Mouse (Mus musculus) spleen, postnatal 4 days (tissue): Measurements from ENCODE around the gene Slc5a10.
A peak's percentile ranks its signal among the peaks of the same experiment; 100 is the strongest.

Experiments used
- DNase-seq, 2 experiments: peaks; one replicate each; pipeline ENCODE4 v3.0.0; 2022; ENCODE audit warnings: low spot score in 2 of 2

The Slc5a10 gene

GRCm38 (mm10) chr11:61669492-61670490 is 50.8 kb downstream of the Slc5a10 start:
- no peak for DNase-seq

GRCm38 (mm10) chr11:61667782-61668181 is 52.8 kb downstream of the Slc5a10 start:
- no peak for DNase-seq

- no peak for DNase-seq
Measured at GRCm38 (mm10) chr11:61667248-61667647, 53.4 kb downstream of the Slc5a10 start.

DNA sequence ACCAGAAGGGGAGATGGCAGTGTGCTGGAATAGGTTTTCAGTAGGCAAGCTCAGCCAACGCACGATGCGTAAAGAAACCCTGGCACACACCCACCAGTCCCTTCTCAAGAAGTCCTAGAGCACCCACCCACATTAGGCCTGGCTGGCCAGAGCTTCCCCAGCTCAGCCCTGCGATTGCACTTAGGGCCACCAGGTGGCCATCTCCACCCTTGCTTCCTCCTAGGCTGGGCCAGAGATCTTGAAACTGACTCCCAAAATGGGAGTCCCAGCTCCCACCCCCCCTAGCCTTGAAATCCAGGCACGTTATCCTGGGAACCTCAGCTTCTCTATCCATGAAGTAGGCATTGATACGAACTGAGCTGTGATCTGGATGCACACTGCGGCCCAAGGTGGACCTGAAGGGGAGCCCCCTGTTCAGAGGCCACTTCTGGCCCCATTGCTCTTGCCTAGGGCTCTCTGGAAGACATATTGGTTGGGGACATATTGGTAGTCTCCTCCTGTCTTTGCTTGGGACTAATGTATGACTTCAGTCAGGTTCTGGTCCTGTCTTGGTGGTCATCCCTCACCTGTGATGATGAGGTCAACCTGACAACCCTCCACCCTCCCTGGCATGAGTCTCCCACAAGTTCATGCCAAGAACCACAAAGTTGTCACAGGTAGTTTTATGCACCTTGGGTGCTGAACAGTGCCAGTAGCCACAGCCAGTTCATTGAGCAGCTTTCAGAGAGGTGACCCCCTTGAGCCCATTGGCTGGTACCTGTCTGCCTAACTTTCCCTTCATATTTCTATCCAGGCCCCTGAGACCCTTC is 54.4 kb downstream of the Slc5a10 start:
- DNase-seq, result no peak

DNA sequence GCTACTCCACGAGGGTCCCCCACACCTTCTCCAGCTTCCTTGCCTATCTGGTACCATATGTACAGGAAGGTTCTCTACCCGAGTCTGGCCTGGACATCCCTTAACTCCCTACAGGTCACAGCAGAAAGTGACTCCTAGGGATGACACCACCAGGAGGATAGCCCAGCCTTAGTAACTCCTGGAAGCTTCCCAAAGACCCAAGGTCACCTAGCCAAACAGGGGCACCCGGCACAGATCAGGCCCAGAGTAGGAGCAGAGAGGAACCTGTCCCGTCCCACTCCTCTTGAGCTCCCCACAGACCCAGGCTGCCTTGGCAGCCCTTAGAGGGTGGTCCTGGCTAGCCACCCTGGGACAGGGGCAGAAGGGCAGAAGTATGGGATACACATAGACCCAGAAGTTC is 55.2 kb downstream of the Slc5a10 start:
- no peak for DNase-seq

DNA sequence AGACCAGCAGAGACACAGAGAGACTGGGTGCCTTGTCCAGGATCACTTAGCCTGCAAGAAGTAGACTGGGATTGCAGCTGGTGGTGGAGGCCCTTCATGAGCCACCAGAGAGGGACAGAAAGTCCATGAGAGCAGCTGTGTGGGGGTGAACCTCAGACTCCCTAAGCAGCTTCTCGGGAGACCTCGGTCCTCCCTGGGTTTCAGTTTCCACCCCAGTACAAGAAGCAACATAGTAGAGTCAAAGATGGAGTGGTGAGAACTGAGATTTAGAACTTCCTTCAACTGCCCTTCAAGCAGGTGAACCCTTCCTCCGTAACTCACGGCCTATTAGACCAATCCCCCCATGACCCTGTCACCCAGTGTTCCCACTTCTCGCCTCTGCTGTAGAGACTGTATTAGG is 58.4 kb downstream of the Slc5a10 start:
- no peak for DNase-seq

DNA sequence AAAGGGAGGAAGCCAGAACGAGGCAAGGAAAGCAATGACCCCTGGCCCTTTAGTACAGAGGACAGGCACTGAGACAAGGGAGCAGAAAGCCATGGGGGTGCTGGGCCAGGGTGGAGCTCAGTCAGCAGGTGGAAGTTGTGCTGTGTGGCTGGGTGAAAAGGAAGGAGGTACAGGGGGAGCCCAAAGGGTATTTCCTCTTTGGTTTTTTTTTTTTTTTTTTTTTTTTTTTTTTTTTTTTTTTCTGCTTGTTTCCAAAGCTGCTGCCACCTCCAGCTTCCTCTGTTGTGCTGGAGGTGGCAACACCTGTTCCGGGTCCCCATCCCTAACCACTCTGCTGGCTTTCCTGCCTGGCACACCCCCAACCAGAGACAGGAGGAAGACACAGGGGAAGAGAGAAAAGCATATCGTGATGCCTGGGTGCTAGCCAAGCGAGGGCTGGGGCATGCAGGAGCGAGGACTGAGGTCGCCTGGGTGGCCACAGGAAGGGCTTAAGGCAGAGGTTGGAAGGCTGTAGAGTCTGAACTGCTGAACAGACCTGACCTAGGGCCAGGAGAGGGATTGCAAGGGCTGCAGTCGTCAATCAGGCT is 59.7 kb downstream of the Slc5a10 start:
- peak in 1 of 2 experiments; percentile 37 for DNase-seq

GRCm38 (mm10) chr11:61660001-61660400 is 60.6 kb downstream of the Slc5a10 start:
- no peak for DNase-seq

- DNase-seq, result no peak
Measured at GRCm38 (mm10) chr11:61659011-61659858, 61.4 kb downstream of the Slc5a10 start.

GRCm38 (mm10) chr11:61658360-61658922 is 62.2 kb downstream of the Slc5a10 start:
- DNase-seq, result no peak

DNA sequence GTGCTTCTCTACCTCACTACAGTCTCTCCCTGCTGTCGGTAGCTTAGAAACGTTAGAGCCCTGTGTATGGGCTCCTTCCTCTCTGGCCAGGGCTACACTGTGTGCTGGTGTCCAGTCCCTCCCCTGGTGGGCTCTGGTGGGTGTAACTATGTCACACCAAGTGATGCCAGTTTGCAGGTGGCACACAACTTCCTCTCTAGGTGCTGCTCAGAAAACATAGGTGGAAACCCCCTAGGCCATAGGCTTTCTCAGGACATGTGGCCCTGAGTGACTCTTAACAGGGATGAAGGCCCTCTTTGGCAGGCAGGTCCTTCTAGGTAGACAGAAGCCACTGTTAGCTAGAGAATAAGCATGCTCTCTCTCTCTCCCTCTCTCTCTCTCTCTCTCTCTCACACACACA is 63.2 kb downstream of the Slc5a10 start:
- DNase-seq, result no peak

DNA sequence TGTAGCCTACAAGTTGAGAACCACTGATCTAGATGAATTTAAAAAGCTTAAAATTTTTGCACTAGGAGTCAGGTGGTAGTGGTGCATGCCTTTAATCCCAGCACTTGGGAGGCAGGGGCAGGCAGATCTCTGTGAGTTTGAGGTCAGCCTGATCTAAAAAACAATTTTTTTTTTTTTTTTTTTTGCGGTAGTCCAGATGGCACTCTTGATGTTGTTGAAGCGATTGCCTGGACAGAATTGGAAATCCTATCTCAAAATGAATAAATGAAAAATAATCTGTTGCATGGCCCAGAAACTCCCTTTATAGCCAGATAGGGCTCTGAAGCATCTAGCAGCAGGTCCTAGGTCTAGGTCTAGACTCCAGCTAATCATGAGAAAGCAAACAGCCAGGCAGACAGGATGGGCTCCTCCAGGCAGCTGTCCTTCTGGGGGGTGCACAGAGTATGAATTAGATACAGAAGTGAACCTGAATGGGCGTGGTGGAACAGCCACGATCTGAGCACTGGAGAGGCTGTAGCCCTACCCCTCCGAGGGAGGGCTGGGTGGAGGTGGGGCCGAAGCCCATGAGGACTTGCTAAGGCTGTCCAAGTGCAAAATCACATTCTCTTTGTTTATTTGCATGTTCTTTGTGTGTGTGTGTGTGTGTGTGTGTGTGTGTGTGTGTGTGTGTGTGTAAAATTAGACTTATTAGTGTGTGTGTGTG is 64.3 kb downstream of the Slc5a10 start:
- no peak for DNase-seq

- no peak for DNase-seq
Measured at GRCm38 (mm10) chr11:61655649-61656048, 65.0 kb downstream of the Slc5a10 start.

DNA sequence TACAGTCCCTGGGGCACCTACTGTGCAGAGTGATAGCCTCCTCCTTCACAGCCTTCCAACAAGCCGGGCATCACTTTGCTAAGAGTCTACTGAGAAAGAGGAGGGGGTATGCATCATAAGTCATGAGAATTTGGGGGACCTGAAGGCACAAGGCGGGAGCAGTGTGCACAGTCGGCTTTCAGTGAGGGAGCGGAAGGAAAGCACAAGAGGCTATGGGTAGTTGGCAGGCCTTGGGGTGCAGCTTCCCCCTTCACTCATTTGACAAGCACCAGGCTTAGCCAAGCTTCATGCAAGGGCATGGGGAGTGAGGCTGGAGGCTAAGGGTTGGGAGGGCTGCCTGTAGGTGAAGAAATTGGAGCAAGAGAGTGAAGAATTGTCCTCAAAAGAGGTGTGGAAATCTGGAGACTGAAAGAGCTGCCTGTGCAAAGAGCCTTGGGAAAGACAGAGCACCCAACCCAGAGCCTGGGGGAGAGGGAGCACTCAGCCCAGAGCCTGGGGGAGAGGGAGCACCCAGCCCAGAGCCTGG is 65.8 kb downstream of the Slc5a10 start:
- DNase-seq, result no peak

GRCm38 (mm10) chr11:61653568-61653967 is 67.1 kb downstream of the Slc5a10 start:
- no peak for DNase-seq

DNA sequence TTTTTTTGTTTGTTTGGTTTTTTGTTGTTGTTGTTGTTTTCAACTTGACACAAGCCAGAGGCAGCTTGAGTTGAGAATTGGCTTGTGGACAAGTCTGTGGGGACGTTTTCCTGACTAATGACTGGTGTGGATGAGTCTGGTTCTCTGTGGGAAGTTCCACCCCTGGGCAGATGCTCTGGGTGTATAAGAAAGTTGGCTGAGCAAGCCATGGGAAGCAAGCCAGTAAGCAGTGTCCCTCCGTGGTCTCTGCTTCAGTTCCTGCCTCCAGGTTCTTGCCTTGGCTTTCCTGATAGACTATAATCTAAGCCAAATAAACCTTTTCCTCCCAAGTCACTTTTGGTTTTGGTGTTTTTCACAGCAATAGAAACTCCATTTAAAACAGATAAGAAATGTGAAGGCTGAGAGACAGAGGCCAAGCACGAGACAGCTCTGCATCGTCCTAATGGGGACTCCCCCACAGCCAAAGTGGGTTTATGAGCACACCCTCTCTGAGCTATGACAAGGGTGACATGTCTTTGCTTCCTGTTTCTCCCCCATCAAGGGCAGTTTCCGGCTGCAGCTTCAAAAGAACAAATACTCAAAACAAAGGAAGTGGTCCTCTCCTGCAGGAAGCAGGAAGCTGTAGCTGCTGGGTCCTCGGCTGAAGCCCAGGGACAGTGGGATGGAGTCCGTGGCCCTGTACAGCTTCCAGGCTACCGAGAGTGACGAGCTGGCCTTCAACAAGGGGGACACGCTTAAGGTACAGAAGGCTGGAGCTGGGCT is 67.8 kb downstream of the Slc5a10 start, which contains the start of gene Grap:
Gene Grap, plus strand, starts transcription at position 580 of the 762 bp plus-strand sequence.
- DNase-seq, result peak in 1 of 2 experiments; percentile 51

DNA sequence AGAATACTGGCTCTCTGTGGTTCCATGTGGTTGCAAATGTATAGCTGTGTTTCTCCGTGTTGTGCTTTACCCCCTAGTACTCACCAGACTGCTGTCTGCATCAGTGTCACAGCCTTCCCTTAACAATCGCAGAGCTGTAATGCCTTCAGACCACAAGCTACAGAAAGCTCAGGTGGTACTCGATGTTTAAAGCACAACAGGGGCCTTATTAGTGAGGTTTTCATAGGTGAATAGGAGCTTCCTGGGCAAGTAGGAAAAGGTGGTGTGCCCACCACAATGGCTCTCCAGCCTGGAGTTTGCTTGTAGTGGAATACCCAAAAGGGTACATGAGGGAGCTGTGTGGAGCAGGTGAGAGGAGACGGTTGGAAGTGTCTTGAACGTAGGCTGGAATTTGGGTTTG is 68.4 kb downstream of the Slc5a10 start:
- no peak for DNase-seq

DNA sequence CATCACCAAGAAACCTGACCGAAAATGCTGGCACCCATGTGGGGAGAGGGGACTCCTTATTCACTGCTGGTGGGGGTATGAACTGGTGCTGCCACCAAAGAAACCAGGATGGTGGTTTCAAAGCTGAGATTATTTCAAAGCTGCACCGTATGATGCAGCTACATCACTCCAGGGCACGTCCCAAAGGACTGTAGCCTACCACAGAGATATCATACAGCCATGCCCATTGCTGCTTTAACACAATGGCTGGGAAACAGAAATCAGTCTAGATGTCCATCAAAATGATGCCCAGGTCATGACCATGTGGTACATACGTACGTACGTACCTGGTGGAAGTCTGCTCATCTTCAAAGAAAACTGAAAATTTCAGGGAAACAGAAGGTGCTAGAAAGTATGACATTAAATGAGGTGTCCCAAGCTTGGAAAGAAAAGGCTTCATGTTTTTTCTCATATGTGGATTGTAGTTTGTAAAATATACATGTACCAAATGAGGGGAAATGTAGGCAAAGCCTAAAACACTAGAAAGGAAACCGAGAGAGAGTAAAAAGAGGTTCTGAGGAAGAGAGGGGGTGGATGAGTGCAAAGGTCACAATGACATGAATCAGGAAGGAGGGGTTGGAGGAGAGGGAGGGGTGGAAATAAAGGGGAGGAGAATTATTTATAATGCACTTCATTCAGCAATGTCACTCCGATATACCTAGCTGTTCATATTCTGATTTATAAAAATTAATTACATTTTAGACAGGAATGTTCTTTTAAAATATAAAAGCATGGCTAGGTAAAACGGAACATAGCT is 70.0 kb downstream of the Slc5a10 start:
- no peak for DNase-seq
